In the genomic region with DNA sequence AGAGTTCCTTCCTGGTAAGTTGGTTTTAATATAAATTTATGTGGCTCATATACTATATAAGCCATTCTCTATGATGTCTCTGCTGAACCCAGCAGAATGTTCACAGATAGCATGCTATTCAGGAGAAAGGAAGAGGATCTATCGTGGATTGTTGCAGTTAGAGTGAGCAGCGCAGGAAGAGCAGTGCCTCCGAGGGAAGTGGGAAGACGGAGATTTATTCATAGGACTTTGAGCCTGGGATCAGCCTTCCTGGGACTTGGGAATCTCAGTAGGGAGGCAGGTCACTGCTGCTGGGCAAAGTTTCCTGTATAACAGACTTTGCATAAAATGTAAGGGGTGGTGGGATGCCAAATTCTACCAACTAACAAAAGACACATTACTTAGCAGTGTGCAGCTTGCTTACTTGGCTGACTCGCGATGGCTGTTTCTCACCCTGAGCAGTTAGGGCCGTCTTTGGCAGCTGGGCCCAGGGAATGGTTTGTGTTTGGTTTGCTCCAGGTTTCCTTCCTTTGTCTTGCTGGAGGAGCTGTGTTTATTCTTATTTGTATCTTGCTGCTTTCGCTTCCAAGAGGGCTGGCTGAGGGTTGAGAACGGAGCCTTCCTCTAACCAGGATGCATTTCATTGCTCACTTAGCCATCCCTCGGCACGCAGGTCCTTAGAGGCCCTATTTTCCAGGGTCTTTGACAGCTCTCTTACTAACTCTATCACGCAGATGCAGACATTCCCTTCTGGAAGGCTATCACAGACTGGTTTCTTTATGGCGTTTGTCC, we compare ENCODE assay signal across 9 mouse cellular contexts.
DNase-seq lines count a peak whose midpoint lies in the region; ATAC-seq lines count a peak whose summit lies in the region.
"Had no signal": no experiment of that assay in that cellular context is flagged by ENCODE, and none has a peak within 500 bp of the region (broad histone marks: within the 10 kb centered on the region; RNA-seq: fewer than 3 reads in every experiment).

No protein-coding gene starts in this region.

- DNase-seq in cerebellum, postnatal 14 days = peak; percentile 6 to 9
- DNase-seq in cerebellum, postnatal 25 days = no peak
- no peak for DNase-seq in hindbrain, embryonic 14.5 days (ENCODE audit: low spot score)
- DNase-seq in lung, postnatal 25 days (ENCODE audit: low spot score) = peak; percentile 74
- DNase-seq in adrenal gland, adult 2 months = no peak
- no peak for DNase-seq in cerebellum, adult 18-20 months
- no peak for DNase-seq in right cerebral cortex, postnatal 14 days

- peak overlapping the region; percentile 66 for H3K27ac ChIP-seq in embryonic facial prominence, embryonic 15.5 days (replicated peaks)
- H3K27ac ChIP-seq in hindbrain, embryonic 14.5 days = peak overlapping the region; percentile 44; the same call in 1 of the 2 replicates
- H3K27ac ChIP-seq: limb, embryonic 12.5 days had no signal

- no peaks in the 10 kb centered on the region for H3K36me3 ChIP-seq in embryonic facial prominence, embryonic 15.5 days
- H3K36me3 ChIP-seq in hindbrain, embryonic 14.5 days (replicated peaks; ENCODE audit: control insufficient read depth, insufficient read depth) = no peaks in the 10 kb centered on the region
- H3K36me3 ChIP-seq: limb, embryonic 12.5 days had no signal

- no peaks in the 10 kb centered on the region for H3K9me3 ChIP-seq in embryonic facial prominence, embryonic 15.5 days (replicated peaks)
- no peaks in the 10 kb centered on the region for H3K9me3 ChIP-seq in hindbrain, embryonic 14.5 days (ENCODE audit: control insufficient read depth, low read length)
- H3K9me3 ChIP-seq: limb, embryonic 12.5 days had no signal

- H3K4me1 ChIP-seq in embryonic facial prominence, embryonic 15.5 days = peaks cover 6% of the 10 kb centered on the region
- no peaks in the 10 kb centered on the region for H3K4me1 ChIP-seq in hindbrain, embryonic 14.5 days (replicated peaks; ENCODE audit: control insufficient read depth, insufficient read depth, low read length)
- H3K4me1 ChIP-seq: limb, embryonic 12.5 days had no signal

- no peak overlapping the region for H3K9ac ChIP-seq in embryonic facial prominence, embryonic 15.5 days
- H3K9ac ChIP-seq in hindbrain, embryonic 14.5 days = no peak overlapping the region
- H3K9ac ChIP-seq: limb, embryonic 12.5 days had no signal

- ATAC-seq in embryonic facial prominence, embryonic 15.5 days (ENCODE audit: insufficient number of reproducible peaks, low FRiP score, low TSS enrichment, low read depth) = peak; percentile 54; the same call in 1 of the 2 replicates
- ATAC-seq in hindbrain, embryonic 14.5 days (ENCODE audit: low FRiP score) = peak; percentile 31; the same call in 1 of the 2 replicates

- H3K4me2 ChIP-seq in embryonic facial prominence, embryonic 15.5 days (replicated peaks) = no peak overlapping the region
- H3K4me2 ChIP-seq in hindbrain, embryonic 14.5 days (replicated peaks) = no peak overlapping the region
- H3K4me2 ChIP-seq: limb, embryonic 12.5 days had no signal

- no peak overlapping the region for H3K4me3 ChIP-seq in embryonic facial prominence, embryonic 15.5 days (replicated peaks)
- H3K4me3 ChIP-seq in hindbrain, embryonic 14.5 days (replicated peaks; ENCODE audit: low read length) = no peak overlapping the region
- H3K4me3 ChIP-seq: limb, embryonic 12.5 days had no signal

- H3K27me3 ChIP-seq in embryonic facial prominence, embryonic 15.5 days = no peaks in the 10 kb centered on the region
- H3K27me3 ChIP-seq in hindbrain, embryonic 14.5 days (ENCODE audit: control insufficient read depth, insufficient read depth, low read length) = no peaks in the 10 kb centered on the region
- H3K27me3 ChIP-seq: limb, embryonic 12.5 days had no signal

- 48% methylated on average over 13 of the region's 13 CpGs for WGBS in embryonic facial prominence, embryonic 15.5 days
- WGBS in hindbrain, embryonic 14.5 days = 52% methylated on average over 13 of the region's 13 CpGs

Comparison
In these comparisons a context has a peak if more than half of its experiments do, and no peak if none do; other contexts are left out.
1. DNase-seq: peak in cerebellum, postnatal 14 days (2 of 2) and lung, postnatal 25 days (single experiment); none in cerebellum, postnatal 25 days (0 of 2), hindbrain, embryonic 14.5 days (single experiment), adrenal gland, adult 2 months (single experiment), cerebellum, adult 18-20 months (0 of 2) and right cerebral cortex, postnatal 14 days (single experiment).